12 mouse cellular contexts compared by ENCODE assay signal in genomic region chr11:43566696-43567095, GRCm38 (mm10). TPM values are rescaled to one million over a fixed set of nuclear protein-coding genes. Genes with fewer than 3 reads are reported as not detected.
DNase-seq lines count a peak whose midpoint lies in the region; ATAC-seq and TF ChIP-seq lines count a peak whose summit lies in the region.
"Had no signal": no experiment of that assay in that cellular context is flagged by ENCODE, and none has a peak within 500 bp of the region (broad histone marks: within the 10 kb centered on the region; RNA-seq: fewer than 3 reads in every experiment).

No protein-coding gene starts in this region.

- H3K4me1 ChIP-seq in forebrain, embryonic 12.5 days = peaks cover 57% of the 10 kb centered on the region
- H3K4me1 ChIP-seq in forebrain, embryonic 11.5 days (replicated peaks; ENCODE audit: control insufficient read depth, insufficient read depth, low read length) = peaks cover 11% of the 10 kb centered on the region; the same call in 1 of the 2 replicates
- H3K4me1 ChIP-seq in kidney, embryonic 16.5 days (ENCODE audit: insufficient read depth, low read length) = peaks cover 47% of the 10 kb centered on the region
- peaks cover 26% of the 10 kb centered on the region for H3K4me1 ChIP-seq in embryonic facial prominence, embryonic 13.5 days
- peaks cover 11% of the 10 kb centered on the region for H3K4me1 ChIP-seq in limb, embryonic 14.5 days (ENCODE audit: control insufficient read depth, insufficient read depth, low read length)

- H3K4me3 ChIP-seq in forebrain, embryonic 12.5 days (replicated peaks) = no peak overlapping the region
- no peak overlapping the region for H3K4me3 ChIP-seq in forebrain, embryonic 11.5 days (ENCODE audit: low read depth, low read length)
- H3K4me3 ChIP-seq in kidney, embryonic 16.5 days (ENCODE audit: low read length) = no peak overlapping the region
- no peak overlapping the region for H3K4me3 ChIP-seq in embryonic facial prominence, embryonic 13.5 days
- no peak overlapping the region for H3K4me3 ChIP-seq in limb, embryonic 14.5 days (replicated peaks; ENCODE audit: low read length)
- H3K4me3 ChIP-seq: liver, embryonic 15.5 days had no signal

- TF ChIP-seq POLR2A in limb, embryonic 14.5 days (IDR thresholded peaks at IDR 0.05; ENCODE audit: borderline replicate concordance, extremely low read depth, insufficient read depth, insufficient read length) = no peak

- H3K27me3 ChIP-seq in forebrain, embryonic 12.5 days = no peaks in the 10 kb centered on the region
- no peaks in the 10 kb centered on the region for H3K27me3 ChIP-seq in forebrain, embryonic 11.5 days (ENCODE audit: control insufficient read depth, insufficient read depth, low read length)
- H3K27me3 ChIP-seq in kidney, embryonic 16.5 days (ENCODE audit: insufficient read depth, low read length) = no peaks in the 10 kb centered on the region
- no peaks in the 10 kb centered on the region for H3K27me3 ChIP-seq in embryonic facial prominence, embryonic 13.5 days
- H3K27me3 ChIP-seq in limb, embryonic 14.5 days (ENCODE audit: control insufficient read depth, insufficient read depth, low read length) = no peaks in the 10 kb centered on the region
- H3K27me3 ChIP-seq: liver, embryonic 15.5 days had no signal

- no peak for DNase-seq in forebrain, embryonic 11.5 days (ENCODE audit: low spot score)
- no peak for DNase-seq in kidney, postnatal 25 days
- DNase-seq in limb, embryonic 14.5 days (ENCODE audit: low spot score) = no peak
- DNase-seq in c-Kit-positive CD71-positive TER-119-positive erythroid progenitor cells, embryonic 14.5 days (ENCODE audit: low spot score) = no peak

- no peaks in the 10 kb centered on the region for H3K9me3 ChIP-seq in forebrain, embryonic 12.5 days
- H3K9me3 ChIP-seq in forebrain, embryonic 11.5 days (ENCODE audit: control insufficient read depth, low read length) = no peaks in the 10 kb centered on the region
- H3K9me3 ChIP-seq in kidney, embryonic 16.5 days (ENCODE audit: low read length) = no peaks in the 10 kb centered on the region
- H3K9me3 ChIP-seq in embryonic facial prominence, embryonic 13.5 days = no peaks in the 10 kb centered on the region
- no peaks in the 10 kb centered on the region for H3K9me3 ChIP-seq in limb, embryonic 14.5 days (ENCODE audit: control insufficient read depth, low read length)
- H3K9me3 ChIP-seq: liver, embryonic 15.5 days had no signal

- H3K27ac ChIP-seq in forebrain, embryonic 12.5 days = peak overlapping the region; percentile 51
- H3K27ac ChIP-seq in forebrain, embryonic 11.5 days (ENCODE audit: low read depth, low read length) = no peak overlapping the region
- H3K27ac ChIP-seq in kidney, embryonic 16.5 days (ENCODE audit: low read length) = peak overlapping the region; percentile 75
- peak overlapping the region; percentile 69 for H3K27ac ChIP-seq in embryonic facial prominence, embryonic 13.5 days
- 0 out of 2 replicates have a peak overlapping the region, but pooled peaks have one; percentile 33 for H3K27ac ChIP-seq in limb, embryonic 14.5 days (replicated peaks; ENCODE audit: low read depth, low read length)
- H3K27ac ChIP-seq: liver, embryonic 15.5 days had no signal

- 0 out of 2 replicates have a peak, but pooled peaks cover 2% of the 10 kb centered on the region for H3K36me3 ChIP-seq in forebrain, embryonic 12.5 days (replicated peaks)
- no peaks in the 10 kb centered on the region for H3K36me3 ChIP-seq in forebrain, embryonic 11.5 days (ENCODE audit: control insufficient read depth, insufficient read depth, low read length)
- peaks cover 3% of the 10 kb centered on the region; the same call in 1 of the 2 replicates for H3K36me3 ChIP-seq in kidney, embryonic 16.5 days (ENCODE audit: insufficient read depth, low read length)
- no peaks in the 10 kb centered on the region for H3K36me3 ChIP-seq in embryonic facial prominence, embryonic 13.5 days
- 0 out of 2 replicates have a peak, but pooled peaks cover 6% of the 10 kb centered on the region for H3K36me3 ChIP-seq in limb, embryonic 14.5 days (ENCODE audit: control insufficient read depth, insufficient read depth, low read length)
- H3K36me3 ChIP-seq: liver, embryonic 15.5 days had no signal

- WGBS in forebrain, embryonic 12.5 days = 55% methylated on average over 5 of the region's 5 CpGs
- WGBS in forebrain, embryonic 11.5 days = 68% methylated on average over 5 of the region's 5 CpGs
- WGBS in kidney, embryonic 16.5 days = 64% methylated on average over 5 of the region's 5 CpGs
- 46% methylated on average over 5 of the region's 5 CpGs for WGBS in embryonic facial prominence, embryonic 13.5 days
- 41% methylated on average over 3 of the region's 5 CpGs for WGBS in limb, embryonic 14.5 days

- no peak overlapping the region for H3K4me2 ChIP-seq in forebrain, embryonic 12.5 days
- H3K4me2 ChIP-seq in forebrain, embryonic 11.5 days (ENCODE audit: low read depth, low read length, severe bottlenecking) = no peak overlapping the region
- H3K4me2 ChIP-seq in kidney, embryonic 16.5 days (replicated peaks; ENCODE audit: low read depth, low read length) = no peak overlapping the region
- no peak overlapping the region for H3K4me2 ChIP-seq in embryonic facial prominence, embryonic 13.5 days
- H3K4me2 ChIP-seq in limb, embryonic 14.5 days (replicated peaks; ENCODE audit: low read depth, low read length, severe bottlenecking) = no peak overlapping the region
- H3K4me2 ChIP-seq: liver, embryonic 15.5 days had no signal

- no peak for ATAC-seq in forebrain, embryonic 12.5 days (ENCODE audit: low FRiP score)
- no peak for ATAC-seq in forebrain, embryonic 11.5 days (replicated peaks; ENCODE audit: low FRiP score)
- ATAC-seq in kidney, embryonic 16.5 days (ENCODE audit: low FRiP score, low TSS enrichment) = no peak
- ATAC-seq in embryonic facial prominence, embryonic 13.5 days (ENCODE audit: insufficient number of reproducible peaks, insufficient read depth, low FRiP score, low TSS enrichment, low read depth) = no peak
- no peak for ATAC-seq in limb, embryonic 14.5 days (ENCODE audit: low FRiP score, low read depth)
- no peak for ATAC-seq in granulocyte monocyte progenitor cell, adult 5-6 weeks (replicated peaks; ENCODE audit: poor library complexity, severe bottlenecking)

- H3K9ac ChIP-seq in forebrain, embryonic 12.5 days = no peak overlapping the region
- no peak overlapping the region for H3K9ac ChIP-seq in forebrain, embryonic 11.5 days (ENCODE audit: low read length)
- H3K9ac ChIP-seq in kidney, embryonic 16.5 days (replicated peaks; ENCODE audit: low read length) = no peak overlapping the region
- no peak overlapping the region for H3K9ac ChIP-seq in embryonic facial prominence, embryonic 13.5 days
- no peak overlapping the region for H3K9ac ChIP-seq in limb, embryonic 14.5 days (ENCODE audit: low read depth, low read length, severe bottlenecking)
- H3K9ac ChIP-seq: liver, embryonic 15.5 days had no signal

RNA-seq across cellular contexts. Expression of gene 4933415A04Rik, which starts 20.1 kb away (rescaled TPM):
- 5.8 and 6.1 TPM in 2 replicates for polyA plus RNA-seq in forebrain, embryonic 12.5 days (2016; fragmentation: Nextera tagmentation; extraction: Ambion mirVana)
- polyA plus RNA-seq in forebrain, embryonic 11.5 days (2014; fragmentation: Nextera tagmentation; extraction: Ambion mirVana) = 7.4 and 8.5 TPM in 2 replicates
- 6.8 and 7.4 TPM in 2 replicates for polyA plus RNA-seq in kidney, embryonic 16.5 days (2015; fragmentation: Nextera tagmentation; extraction: Ambion mirVana)
- 3.5 and 4.2 TPM in 2 replicates for polyA plus RNA-seq in embryonic facial prominence, embryonic 13.5 days (2015; fragmentation: Nextera tagmentation; extraction: Ambion mirVana)
- polyA plus RNA-seq in limb, embryonic 14.5 days (2012; rRNA removed) = 0.61 and 0.70 TPM in 2 replicates
- polyA plus RNA-seq in limb, embryonic 14.5 days (2014; fragmentation: Nextera tagmentation; extraction: Ambion mirVana) = 2.2 and 3.6 TPM in 2 replicates
- not detected in 2 replicates for total RNA-seq in granulocyte monocyte progenitor cell, adult 5-6 weeks (2014; fragmentation: Nextera tagmentation)
- not detected in 2 replicates for total RNA-seq in granulocyte monocyte progenitor cell, adult 5-6 weeks (2017)

RNA-seq across cellular contexts. Expression of gene Fabp6, which starts 34.6 kb away (rescaled TPM):
- polyA plus RNA-seq in forebrain, embryonic 12.5 days (2016; fragmentation: Nextera tagmentation; extraction: Ambion mirVana) = not detected in 2 replicates
- polyA plus RNA-seq in forebrain, embryonic 11.5 days (2014; fragmentation: Nextera tagmentation; extraction: Ambion mirVana) = not detected in 2 replicates
- polyA plus RNA-seq in kidney, embryonic 16.5 days (2015; fragmentation: Nextera tagmentation; extraction: Ambion mirVana) = 0.42 TPM in 1 of 2 replicates, not detected in the other
- 26.5 TPM in 1 of 2 replicates, not detected in the other for polyA plus RNA-seq in embryonic facial prominence, embryonic 13.5 days (2015; fragmentation: Nextera tagmentation; extraction: Ambion mirVana)
- 0.49 TPM in 1 of 2 replicates, not detected in the other for polyA plus RNA-seq in limb, embryonic 14.5 days (2012; rRNA removed)
- polyA plus RNA-seq in limb, embryonic 14.5 days (2014; fragmentation: Nextera tagmentation; extraction: Ambion mirVana) = not detected in 2 replicates
- total RNA-seq in granulocyte monocyte progenitor cell, adult 5-6 weeks (2014; fragmentation: Nextera tagmentation) = not detected in 2 replicates
- not detected in 2 replicates for total RNA-seq in granulocyte monocyte progenitor cell, adult 5-6 weeks (2017)
- total RNA-seq: hematopoietic stem cell, adult 5-6 weeks; layer of hippocampus, postnatal 36 days had no signal
- polyA plus RNA-seq: liver, embryonic 15.5 days; neural tube, embryonic 14.5 days had no signal

RNA-seq across cellular contexts. Expression of gene Ccnjl, which starts 38.1 kb away (rescaled TPM):
- 20.6 and 22.1 TPM in 2 replicates for polyA plus RNA-seq in forebrain, embryonic 12.5 days (2016; fragmentation: Nextera tagmentation; extraction: Ambion mirVana)
- polyA plus RNA-seq in forebrain, embryonic 11.5 days (2014; fragmentation: Nextera tagmentation; extraction: Ambion mirVana) = 30.7 and 32.3 TPM in 2 replicates
- 26.4 and 29.9 TPM in 2 replicates for polyA plus RNA-seq in kidney, embryonic 16.5 days (2015; fragmentation: Nextera tagmentation; extraction: Ambion mirVana)
- polyA plus RNA-seq in embryonic facial prominence, embryonic 13.5 days (2015; fragmentation: Nextera tagmentation; extraction: Ambion mirVana) = 13.7 and 14.2 TPM in 2 replicates
- polyA plus RNA-seq in limb, embryonic 14.5 days (2012; rRNA removed) = 5.1 and 5.9 TPM in 2 replicates
- 7.7 and 11.5 TPM in 2 replicates for polyA plus RNA-seq in limb, embryonic 14.5 days (2014; fragmentation: Nextera tagmentation; extraction: Ambion mirVana)
- 1.9 TPM in 1 of 2 replicates, not detected in the other for total RNA-seq in granulocyte monocyte progenitor cell, adult 5-6 weeks (2014; fragmentation: Nextera tagmentation)
- not detected in 2 replicates for total RNA-seq in granulocyte monocyte progenitor cell, adult 5-6 weeks (2017)
